Mouse (Mus musculus) CD4-positive, CD25-positive, alpha-beta regulatory T cell, adult 2 months (primary cell): ENCODE results near the gene Plekhh3.
"Not testable (repeated sequence)": the region's sequence is repeated elsewhere in the genome, so short reads cannot be mapped to it uniquely, and the experiment has no call there.

Experiments
- DNase-seq: peaks from one replicate; pipeline ENCODE4 v3.0.0-alpha.2; 2012; ENCODE audit warnings: low read depth, low spot score

Gene Plekhh3

GRCm38 (mm10) chr11:101151063-101151462 lies 20.1 kb downstream of the Plekhh3 start:
- no peak for DNase-seq

- no peak for DNase-seq
These were observed 21.7 kb downstream of the Plekhh3 start for GRCm38 (mm10) chr11:101149178-101150105.

GRCm38 (mm10) chr11:101148751-101149150 lies 22.4 kb downstream of the Plekhh3 start:
- DNase-seq: no peak

GRCm38 (mm10) chr11:101146377-101146776 lies 24.8 kb downstream of the Plekhh3 start:
- DNase-seq: peak; percentile 30

- peak; percentile 75 for DNase-seq
These were observed 27.6 kb downstream of the Plekhh3 start for GRCm38 (mm10) chr11:101143338-101144225.

GRCm38 (mm10) chr11:101142215-101142967 lies 28.8 kb downstream of the Plekhh3 start:
- no peak for DNase-seq

- no peak for DNase-seq
These were observed 30.1 kb downstream of the Plekhh3 start for GRCm38 (mm10) chr11:101141088-101141487.

- DNase-seq: no peak
These were observed 30.9 kb downstream of the Plekhh3 start for GRCm38 (mm10) chr11:101140164-101140819.

- DNase-seq: no peak
These were observed 32.5 kb downstream of the Plekhh3 start for GRCm38 (mm10) chr11:101138536-101139181.

- no peak for DNase-seq
These were observed 34.2 kb downstream of the Plekhh3 start for GRCm38 (mm10) chr11:101137000-101137399.

- no peak for DNase-seq
These were observed 36.8 kb downstream of the Plekhh3 start for GRCm38 (mm10) chr11:101134217-101134865.

GRCm38 (mm10) chr11:101133037-101133436 lies 38.1 kb downstream of the Plekhh3 start:
- DNase-seq: no peak

- DNase-seq: peak; percentile 51
These were observed 39.5 kb downstream of the Plekhh3 start for GRCm38 (mm10) chr11:101131701-101132100.

- no peak for DNase-seq
These were observed 40.0 kb downstream of the Plekhh3 start for GRCm38 (mm10) chr11:101131187-101131586.

GRCm38 (mm10) chr11:101130056-101130756 lies 40.9 kb downstream of the Plekhh3 start:
- DNase-seq: no peak

GRCm38 (mm10) chr11:101128996-101129577 lies 42.1 kb downstream of the Plekhh3 start:
- no peak for DNase-seq

GRCm38 (mm10) chr11:101127075-101127474 lies 44.1 kb downstream of the Plekhh3 start:
- DNase-seq: peak; percentile 36

- not testable (repeated sequence) for DNase-seq
These were observed 46.1 kb downstream of the Plekhh3 start for GRCm38 (mm10) chr11:101125008-101125407.

- DNase-seq: not testable (repeated sequence)
These were observed 46.7 kb downstream of the Plekhh3 start for GRCm38 (mm10) chr11:101124494-101124893.
